Mouse (Mus musculus) heart, postnatal 25 days (tissue): ENCODE measurements at regions not wholly inside any gene's neighbourhood (a gene's known extent, or its start where the extent isn't known, plus 50 kb on each side); places are given as distances from the start of the nearest gene placed in this dataset.
A peak's percentile ranks its signal among the peaks of the same experiment; 100 is the strongest.

Experiments used
- DNase-seq: peaks from one replicate; pipeline ENCODE4 v3.0.0; 2022; ENCODE audit warnings: low spot score
- intact Hi-C: fragments of 180-260 bp; cut with DNase I; formaldehyde crosslinking; loops from one replicate; pipeline ENCODE4 v1.15.1; 2025

DNA sequence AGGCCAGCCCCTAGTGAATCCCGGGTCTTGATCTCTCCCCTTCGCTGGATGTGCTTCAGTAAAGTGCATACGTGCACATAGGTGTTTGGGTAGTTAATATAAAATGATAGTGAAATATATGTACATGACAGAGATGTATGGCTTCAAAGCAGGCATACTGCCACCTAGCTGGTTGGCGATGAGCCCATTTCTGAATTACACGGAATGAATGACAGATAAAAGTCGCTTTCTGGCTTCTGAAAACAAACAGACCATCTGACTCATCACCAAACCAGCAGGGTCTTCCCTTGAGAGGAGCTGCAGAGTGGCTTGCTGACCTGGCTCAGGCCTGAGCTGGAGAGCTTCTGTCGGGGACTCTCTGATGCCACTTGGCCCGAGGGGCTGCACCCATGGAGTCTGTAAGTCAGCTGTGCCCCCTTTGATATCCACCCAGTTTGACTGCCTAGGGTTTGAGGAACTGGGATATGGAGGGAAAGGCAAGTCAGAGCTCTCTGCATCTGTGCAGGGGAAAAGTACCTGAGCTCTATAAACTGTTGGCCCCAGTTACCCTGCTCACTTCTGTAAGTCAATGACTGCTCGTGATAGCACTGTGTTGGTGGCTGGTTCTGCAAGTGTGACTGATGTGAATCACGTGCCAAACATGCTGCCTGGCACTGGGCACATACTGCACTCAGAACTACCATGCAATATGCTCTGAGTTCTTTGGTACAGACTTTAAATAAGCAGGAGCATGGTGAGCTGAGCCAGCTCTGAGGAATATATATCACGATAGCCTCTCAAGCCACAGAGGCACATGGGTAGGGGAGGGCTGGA lies 240.8 kb downstream of the Cxcl12 start:
- DNase-seq, result no peak
- intact Hi-C loops, result no loop called here

DNA sequence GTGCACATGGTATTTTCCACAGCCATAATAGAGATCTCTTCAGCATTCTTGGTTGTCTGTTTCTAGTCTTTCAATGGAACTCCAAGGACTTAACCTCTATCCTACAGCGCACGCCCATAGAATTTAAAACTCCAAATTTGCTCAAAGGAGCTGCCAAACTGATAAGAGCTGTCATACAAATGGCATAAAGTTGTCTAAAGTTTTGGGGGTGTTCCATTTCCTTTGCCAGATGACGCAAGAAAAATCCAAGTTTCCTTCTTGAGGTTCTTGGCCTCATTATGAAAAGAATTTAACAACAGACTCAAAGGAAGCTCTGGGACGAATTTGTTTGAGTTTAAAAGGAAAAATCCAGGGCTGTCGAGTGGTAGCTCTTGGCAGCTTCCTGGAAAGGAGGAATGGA lies 246.6 kb downstream of the Cxcl12 start:
- no peak for DNase-seq
- intact Hi-C loops, result no loop called here

DNA sequence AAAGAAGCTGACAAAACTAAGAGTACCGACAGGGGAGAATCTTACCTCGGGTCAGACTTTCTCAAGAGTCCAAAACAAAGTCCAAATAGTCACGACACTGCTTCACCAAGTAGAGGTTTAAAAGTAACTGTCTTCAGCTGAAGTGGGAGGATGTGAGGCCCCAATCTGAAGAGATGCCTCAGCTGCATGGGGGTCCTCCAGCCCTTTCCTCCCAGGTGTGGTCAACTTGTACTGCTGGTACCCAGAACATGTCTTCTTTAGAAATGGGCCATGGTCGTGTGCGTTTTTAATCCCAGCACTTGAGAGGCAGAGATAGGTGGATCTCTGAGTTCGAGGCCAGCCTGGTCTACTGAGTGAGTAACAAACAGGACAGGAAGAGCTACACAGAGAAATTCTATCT lies 247.6 kb downstream of the Cxcl12 start:
- intact Hi-C loops, result no loop called here

DNA sequence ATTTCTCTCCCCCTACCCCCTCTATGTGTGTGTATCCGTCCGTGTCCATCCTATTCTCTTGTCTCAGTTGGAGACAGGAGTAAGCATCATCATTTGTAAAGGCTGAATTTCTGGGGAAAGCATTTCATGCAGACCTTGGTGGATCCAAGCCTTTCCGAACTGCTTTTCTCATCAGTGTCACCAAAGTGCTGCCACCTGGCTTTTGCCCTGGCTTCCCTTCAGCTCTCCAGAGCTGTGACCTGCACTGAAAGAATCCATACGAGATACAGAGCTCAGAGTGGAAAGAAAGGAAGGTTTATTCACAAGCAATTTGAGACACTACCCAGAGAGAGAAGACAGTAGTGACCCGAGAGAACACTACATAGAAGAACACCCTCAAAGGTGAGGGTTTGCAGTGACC lies 248.1 kb downstream of the Cxcl12 start:
- intact Hi-C loops, result no loop called here
- DNase-seq, result no peak

More for the DNA sequence above, 247.6 kb downstream of the Cxcl12 start:
- DNase-seq, result no peak

DNA sequence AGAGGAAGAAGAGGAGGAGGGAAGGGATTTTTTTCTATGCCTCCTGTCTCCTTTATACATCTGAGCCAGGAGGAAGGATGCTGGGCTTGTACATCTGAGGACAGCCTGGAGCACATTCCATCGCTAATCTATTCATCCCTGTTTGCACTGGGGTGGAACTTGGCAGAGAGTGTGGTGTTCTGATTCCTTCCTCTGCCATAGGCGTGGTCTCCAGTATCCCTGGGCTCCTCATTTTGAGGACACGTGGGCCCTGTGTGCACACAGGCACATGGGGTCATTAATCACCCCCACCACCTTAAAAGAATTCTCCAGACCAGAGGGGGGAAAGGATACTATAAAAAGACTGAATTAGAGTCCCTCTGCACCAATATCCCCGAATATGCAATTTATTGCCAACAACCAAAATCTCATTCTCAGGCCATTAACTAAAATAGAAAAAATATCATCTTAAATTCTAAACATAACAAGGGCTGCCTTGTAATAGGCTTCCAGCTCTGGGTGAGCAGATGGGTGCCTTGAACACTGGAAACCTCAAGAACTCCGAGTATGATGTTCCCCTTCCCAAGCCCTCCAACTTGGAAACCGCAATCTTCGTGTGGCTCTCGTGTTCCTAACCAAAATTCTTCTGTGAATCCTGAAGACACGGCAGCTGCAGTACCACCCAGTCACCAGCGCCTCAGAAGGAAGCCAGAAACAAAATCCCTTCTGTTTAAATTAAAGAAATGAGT lies 254.7 kb downstream of the Cxcl12 start:
- DNase-seq, result no peak
- intact Hi-C loops, result no loop called here

DNA sequence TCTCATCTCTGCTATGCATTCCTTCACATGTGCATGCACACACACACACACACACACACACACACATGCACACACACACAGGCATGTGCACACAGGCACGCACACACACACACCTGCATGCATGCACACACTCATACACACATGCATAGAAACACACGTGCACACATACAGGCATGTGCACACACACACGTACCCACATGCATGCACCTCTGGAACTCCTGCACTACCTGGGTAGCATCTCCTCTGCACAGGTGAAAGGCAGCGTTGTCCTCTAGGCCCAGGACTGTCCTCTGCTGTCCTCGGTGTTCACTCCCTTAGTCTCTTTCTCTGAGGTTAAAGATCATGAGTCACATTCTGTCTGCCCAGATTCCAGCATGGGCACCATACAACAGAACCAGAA lies 258.0 kb downstream of the Cxcl12 start:
- DNase-seq, result no peak
- intact Hi-C loops, result no loop called here

DNA sequence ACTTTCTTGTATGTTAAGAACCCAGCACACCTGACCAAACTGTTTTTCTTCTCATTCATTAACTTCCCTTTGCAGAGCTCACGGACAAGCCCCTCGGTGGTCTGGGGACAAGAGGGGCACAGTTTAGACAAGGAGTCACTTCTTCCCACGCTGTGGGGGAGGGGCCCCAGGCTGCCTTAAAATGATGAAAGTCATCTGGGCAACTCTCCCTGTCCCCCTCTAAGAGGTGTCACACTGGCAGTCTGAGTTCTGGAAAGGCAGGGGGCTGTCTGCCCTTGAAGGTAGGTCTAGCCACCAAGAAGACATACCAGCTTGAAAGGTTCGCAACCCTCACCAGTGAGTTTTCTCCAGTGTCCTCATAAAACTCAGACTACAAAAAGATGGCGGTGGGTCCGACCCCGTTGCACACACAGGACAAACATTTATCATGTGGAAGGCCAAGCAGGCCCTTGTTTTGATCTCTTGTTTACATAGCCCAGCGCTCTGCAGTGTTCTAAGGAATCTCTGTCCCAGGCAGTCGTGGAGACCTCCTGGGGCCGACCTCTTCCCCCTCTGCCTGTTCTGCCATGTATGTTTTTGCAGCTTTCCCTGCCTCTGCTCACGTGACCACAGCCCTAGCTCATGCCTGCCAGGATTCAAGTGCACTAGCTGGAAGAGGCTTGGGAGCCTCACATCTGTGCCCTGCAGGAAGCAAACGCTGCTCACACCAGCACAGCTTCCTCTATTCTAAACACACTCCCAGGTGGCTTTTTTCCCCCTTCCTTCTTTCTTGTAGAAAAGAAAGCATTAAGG lies 259.2 kb downstream of the Cxcl12 start:
- intact Hi-C loops, result no loop called here
- DNase-seq, result no peak

DNA sequence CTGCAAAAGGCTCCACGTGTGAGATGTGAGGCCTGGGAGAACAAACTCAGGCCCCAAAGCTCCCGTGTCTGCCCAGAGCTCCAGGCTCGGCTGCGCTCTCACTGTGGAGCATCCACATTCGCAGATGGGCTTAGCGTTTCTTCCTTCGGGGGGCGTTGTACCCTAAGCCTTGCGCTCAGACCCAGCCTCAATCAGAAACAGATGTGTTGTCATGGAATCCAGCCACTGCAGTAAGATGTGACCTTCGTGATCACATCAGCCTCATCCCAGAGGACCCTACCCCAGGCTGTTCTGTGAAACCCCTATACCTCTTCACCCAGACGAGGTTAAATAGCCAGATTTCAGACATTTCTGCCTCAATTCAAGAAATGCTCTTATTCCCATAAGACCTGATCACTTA lies 260.1 kb downstream of the Cxcl12 start:
- no peak for DNase-seq

DNA sequence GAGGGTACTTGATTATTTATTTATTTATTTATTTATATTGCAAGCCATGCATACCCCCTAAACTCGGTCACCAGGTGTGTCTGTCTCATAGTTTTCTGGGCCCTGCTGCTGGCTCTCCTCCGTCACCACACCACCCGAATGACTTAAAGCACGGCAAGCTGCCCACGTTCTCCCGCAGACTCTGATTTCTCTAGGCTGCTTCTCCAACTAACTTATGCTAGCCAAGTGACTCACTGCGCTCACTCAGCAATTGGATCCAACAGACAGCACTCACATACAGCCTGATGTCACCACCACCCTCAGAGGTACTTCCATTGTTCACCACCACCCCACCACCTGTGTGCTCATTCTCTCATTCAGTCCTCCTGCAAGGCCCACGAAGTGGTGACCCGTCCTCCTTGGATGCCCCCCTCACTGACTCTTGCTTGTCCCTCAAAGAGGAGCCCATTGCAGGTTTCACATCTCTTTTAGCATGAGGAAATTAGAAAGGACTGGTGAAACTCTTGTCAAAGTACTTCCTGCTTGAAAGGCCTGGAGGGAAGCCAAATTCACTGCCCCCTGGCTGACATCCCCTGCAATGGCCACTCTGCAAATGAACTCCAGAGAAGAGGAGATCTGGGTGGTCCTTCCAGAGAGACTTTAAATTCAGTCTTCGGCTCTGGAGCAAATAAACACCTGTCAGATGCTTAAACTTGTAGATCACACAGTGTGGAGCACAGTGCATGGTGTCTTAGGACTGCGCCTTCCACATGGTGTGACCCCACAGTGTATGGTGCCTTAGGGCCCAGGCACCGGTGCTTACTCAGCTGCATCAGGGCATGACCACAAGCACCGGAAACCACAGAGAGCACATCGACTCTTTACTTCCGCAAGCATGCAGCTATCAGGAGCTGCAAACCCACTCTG lies 262.8 kb downstream of the Cxcl12 start:
- intact Hi-C loops, result loop anchor here (5.0 kb wide), 1 partner anchor 74 kb away; no protein-coding TSS in a partner anchor
- DNase-seq, result no peak

More for the DNA sequence above, 260.1 kb downstream of the Cxcl12 start:
- intact Hi-C loops, result no loop called here

DNA sequence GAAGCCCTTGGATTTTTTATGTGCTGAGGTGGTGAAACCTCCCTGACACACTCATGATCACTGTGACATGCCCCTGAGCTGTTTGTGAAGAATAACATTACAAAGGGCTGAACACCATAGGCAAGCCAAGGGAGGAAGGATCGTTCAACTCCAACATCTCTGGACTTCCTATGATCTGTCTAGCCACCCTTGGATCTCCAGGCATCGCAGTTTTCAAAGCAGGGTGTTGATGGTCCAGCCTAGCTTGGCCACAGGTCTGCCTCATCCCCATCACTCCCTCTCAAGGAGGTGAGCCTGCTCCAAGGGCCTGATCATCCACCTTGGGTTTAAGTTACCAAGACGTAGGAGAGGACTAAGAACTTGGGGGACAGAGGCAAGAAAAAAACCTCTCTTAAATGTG lies 268.5 kb downstream of the Cxcl12 start:
- intact Hi-C loops, result loop anchor here (5.0 kb wide), 3 partner anchors 50 to 270 kb away; partner anchors contain the start of gene Cxcl12
- DNase-seq, result no peak

DNA sequence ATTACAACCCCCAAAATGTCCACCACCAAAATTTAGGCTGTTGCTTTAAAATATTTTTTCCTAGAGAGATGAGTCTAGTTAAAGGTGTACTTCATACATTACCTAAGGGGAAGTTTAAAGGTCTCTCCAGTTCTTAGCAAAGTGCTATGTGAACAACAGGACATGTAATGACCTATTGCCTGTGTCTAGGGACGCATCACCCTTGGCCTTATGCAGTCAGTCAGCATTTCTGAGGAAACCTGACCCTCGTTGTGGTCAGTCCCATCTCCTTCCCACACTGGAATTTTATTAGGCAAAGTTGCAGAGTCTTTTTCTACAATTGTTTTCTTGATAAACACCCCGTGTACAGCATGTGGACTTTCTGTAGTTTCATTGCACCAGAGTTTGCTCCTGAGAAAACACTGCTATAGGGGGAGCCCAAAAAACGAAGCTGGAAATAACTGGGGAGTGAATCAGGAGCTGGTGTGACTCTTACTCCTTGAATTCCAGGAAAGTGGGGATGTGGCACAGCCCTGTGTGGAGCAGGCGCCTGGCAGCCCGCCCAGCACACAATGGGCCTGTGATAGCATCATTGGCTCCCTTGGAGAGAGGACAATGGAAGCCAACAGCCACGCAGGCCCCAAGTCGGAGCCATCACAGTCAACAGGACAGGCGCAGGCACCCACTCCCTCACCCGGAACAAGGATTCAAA lies 269.2 kb downstream of the Cxcl12 start:
- intact Hi-C loops, result loop anchor here (5.0 kb wide), 3 partner anchors 50 to 270 kb away; partner anchors contain the start of gene Cxcl12
- DNase-seq, result peak; percentile 77

DNA sequence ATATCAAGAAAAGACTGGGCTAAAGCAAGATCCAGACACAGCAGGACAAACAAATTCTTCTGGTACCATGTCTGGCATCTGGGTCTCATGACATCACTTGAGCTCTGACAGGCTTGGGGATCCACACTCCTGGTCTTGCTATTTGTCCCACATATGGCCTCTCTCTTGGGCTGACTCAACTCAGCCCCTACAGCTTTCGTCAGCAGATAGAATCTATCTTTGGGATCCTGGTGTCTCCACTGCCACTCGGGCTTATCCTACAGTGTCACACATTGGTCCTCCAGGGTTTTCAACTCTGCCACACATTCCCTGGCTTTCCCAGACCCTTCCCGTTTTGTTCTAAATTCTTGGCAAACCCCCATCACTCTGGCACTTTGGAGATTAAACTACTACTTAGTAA lies 280.3 kb downstream of the Cxcl12 start:
- intact Hi-C loops, result no loop called here
- DNase-seq, result no peak

DNA sequence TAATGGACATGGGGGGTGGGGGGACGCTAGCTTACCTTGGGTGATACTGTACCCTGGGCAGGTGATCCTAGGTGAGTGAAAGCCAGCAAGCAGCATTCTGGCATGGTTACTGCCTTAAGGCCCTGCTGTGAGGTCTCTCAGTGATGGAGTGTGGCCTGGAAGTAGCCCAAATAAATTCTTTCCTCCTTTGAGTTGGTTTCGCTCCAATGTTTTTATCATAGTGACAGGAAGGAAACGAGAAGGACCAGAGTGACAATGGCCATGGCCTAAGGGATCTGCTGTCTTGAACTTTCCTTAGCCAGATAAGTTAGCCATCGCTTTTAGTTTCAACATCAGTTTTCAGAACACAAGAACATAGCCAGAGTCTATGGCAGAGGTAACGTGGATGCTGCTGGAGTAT lies 282.7 kb downstream of the Cxcl12 start:
- DNase-seq, result no peak
- intact Hi-C loops, result no loop called here

DNA sequence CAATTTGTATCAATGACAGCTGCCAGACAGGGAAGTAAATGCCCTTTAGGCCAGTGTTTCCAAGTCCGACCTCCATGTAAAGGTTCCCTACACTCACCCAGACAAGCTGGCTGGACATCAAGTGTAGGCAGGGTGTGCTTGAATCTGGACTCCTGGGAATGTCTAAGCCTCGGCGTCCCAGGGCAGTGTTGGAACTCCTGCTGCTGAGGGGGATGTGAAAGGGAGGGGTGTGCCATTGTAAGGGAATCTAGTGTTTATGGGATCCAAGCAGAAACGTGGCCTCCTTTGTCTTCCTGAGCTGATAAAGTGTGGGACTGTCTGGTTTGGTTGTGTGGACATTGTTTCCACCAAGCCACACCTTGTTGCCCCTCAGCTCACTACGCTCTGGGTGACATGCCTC lies 291.9 kb downstream of the Cxcl12 start:
- no peak for DNase-seq
- intact Hi-C loops, result no loop called here

DNA sequence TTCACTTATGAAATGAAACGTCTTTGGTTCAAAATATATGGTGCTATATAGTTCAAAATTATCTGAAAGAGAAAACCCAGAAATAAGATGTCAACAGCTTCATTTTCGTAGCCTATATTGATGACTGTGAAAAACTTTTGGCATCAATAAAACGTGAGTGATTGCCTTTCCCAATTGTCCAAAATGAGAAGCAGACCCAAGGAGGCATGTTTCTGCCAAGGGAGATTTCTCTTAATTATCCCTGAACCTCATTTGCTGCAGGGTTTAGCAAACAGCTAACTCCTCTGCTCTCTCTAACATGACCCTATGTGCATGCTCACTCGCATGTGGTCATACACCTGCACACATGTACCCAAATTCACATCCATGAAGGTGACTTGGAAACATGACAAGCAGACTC lies 296.8 kb downstream of the Cxcl12 start:
- no peak for DNase-seq
- intact Hi-C loops, result no loop called here

DNA sequence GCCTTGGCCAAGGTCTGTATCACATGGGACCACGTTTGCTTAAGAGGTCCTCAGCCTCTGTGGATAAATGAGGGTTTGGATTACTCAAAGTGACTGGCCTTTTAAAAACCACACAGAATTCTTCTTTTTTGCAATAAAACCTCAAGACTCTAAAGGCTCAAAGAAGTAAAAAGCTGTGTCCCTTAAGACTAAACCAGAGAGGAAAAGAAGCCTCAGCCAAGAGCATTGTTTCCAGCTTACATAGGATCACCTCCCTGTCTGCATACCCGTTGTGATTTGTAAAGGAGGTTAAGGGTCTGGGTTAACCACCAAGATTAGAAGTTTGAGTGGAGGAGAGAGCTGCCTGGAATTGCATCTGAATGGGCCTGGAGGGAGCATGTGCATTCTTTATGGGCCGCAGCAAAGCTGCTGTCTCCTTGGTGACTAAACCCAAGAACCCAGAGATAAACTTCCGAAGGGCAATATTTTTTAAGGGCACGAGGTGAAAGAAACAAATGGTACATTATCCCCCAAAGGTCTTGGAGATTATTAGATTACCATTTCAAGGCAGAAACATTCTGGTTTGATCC lies 297.4 kb downstream of the Cxcl12 start:
- intact Hi-C loops, result no loop called here
- no peak for DNase-seq

DNA sequence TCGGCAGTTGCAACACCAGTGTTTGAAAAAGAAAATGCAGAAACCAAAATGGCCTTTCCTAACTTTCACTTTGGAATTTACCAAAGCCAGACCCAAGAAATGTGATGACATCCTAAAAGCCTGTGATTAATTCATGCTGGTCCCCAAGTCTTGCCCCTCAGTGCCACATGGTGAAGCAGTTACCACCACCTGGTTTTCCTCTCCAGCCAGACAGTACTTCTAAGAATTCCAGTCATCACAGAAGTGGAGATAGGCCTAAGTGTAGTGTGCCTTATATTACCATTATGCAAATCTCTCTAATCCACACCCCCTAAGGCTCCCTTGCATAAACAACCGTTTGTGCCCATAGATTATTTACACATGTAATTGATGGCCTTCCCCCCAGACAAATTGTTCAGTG lies 311.0 kb downstream of the Cxcl12 start:
- DNase-seq, result no peak
- intact Hi-C loops, result no loop called here

DNA sequence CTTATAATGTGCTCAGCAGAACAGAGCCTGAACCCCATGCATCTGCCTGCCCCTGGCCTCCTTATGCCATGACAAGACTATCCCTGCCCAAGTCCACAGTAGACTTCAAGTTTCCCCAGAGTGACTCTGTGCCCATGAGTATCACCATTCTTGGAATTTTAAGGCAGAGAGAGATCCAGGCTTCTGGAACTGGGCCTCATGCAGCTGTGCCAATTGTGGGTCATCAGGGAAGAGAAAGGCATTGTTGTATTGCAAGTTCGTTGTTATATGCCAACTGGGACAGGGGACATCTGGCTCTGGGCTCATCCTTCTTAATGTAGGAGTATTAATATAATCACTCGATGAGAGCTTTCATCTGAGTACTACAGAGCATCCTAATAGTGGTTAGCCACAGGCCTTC lies 312.1 kb downstream of the Cxcl12 start:
- intact Hi-C loops, result no loop called here
- DNase-seq, result no peak

DNA sequence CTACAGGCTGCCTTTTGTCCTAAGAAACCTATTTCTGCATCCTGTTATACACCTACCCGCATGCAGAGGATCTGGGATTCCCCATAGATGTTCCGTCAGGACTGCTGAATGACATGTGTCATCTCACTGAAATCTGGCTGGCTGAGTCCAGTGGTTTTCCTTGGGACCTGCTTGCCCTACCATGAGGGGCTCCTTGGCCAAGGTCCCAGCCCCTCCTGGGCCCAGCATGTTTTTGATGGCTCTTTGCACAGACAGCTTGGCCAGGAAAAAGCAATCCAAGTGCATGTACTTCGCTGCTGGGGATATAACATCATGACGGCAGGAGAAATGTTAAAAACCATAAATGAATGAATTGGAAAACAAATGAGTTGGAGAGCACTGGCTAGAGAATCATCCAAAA lies 320.8 kb downstream of the Cxcl12 start:
- no peak for DNase-seq
- intact Hi-C loops, result loop anchor here (5.0 kb wide), 1 partner anchor 52 kb away; no protein-coding TSS in a partner anchor
